Mouse (Mus musculus): ENCODE results near the gene Gm20388.

- no peak for TF ChIP-seq CTCF (IDR thresholded peaks at IDR 0.05; ENCODE audit: borderline replicate concordance, extremely low read depth, insufficient read depth, insufficient read length)
- no peak for TF ChIP-seq POLR2A (IDR thresholded peaks at IDR 0.05; ENCODE audit: borderline replicate concordance, extremely low read depth, insufficient read depth, insufficient read length, poor library complexity, severe bottlenecking)
Observed at GRCm38 (mm10) chr8:120936685-120937084, 1026.0 kb downstream of the Gm20388 start.

All from brain, embryonic 14.5 days (tissue).